Mouse (Mus musculus) NIH3T3 (cell line): ENCODE data around the gene Rack1.
"Not testable (repeated sequence)": the region's sequence is repeated elsewhere in the genome, so short reads cannot be mapped to it uniquely, and the experiment has no call there.

Source experiments
- DNase-seq: peaks from one replicate; pipeline ENCODE4 v3.0.0-alpha.2; 2012; ENCODE audit warnings: low read depth

Rack1 gene

GRCm38 (mm10) chr11:48841213-48841612 is 41.1 kb downstream of the Rack1 start:
- DNase-seq: no peak

GRCm38 (mm10) chr11:48842378-48842792 is 42.3 kb downstream of the Rack1 start:
- no peak for DNase-seq

- DNase-seq: no peak
These were observed 43.1 kb downstream of the Rack1 start for GRCm38 (mm10) chr11:48843202-48843601.

- DNase-seq: peak; percentile 67
These were observed 44.2 kb downstream of the Rack1 start for GRCm38 (mm10) chr11:48844309-48844708.

DNA sequence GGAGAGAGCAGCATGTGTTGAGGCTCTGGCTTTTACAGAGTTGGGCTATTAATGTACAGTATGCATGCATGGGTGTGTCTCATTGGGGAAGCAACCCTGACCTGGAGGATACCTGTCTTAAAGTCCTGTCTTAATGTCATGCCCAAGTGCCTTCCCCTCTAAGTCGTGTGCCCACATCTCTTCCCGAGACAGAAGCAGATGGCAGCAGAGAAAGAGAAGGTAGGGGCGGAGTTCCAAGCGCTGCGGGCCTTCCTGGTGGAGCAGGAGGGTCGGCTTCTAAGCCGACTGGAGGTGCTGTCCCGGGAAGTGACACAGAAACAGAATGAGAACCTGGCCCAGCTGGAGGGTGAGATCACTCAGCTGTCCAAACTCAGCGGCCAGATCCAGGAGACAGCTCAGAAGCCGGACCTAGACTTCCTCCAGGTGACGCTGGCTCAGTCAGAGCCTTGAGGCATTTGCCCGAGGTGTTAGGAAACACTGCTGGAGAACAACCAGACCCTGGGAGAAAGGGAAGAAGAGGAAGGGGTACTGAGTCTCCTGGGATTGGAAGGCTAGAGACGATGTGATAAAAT is 45.2 kb downstream of the Rack1 start:
- no peak for DNase-seq

GRCm38 (mm10) chr11:48846362-48846761 is 46.2 kb downstream of the Rack1 start:
- not testable (repeated sequence) for DNase-seq

- no peak for DNase-seq
These were observed 46.7 kb downstream of the Rack1 start for GRCm38 (mm10) chr11:48846881-48847280.

GRCm38 (mm10) chr11:48850240-48850639 is 50.1 kb downstream of the Rack1 start:
- no peak for DNase-seq

GRCm38 (mm10) chr11:48851270-48851995 is 51.3 kb downstream of the Rack1 start:
- peak; percentile 45 for DNase-seq

- DNase-seq: no peak
These were observed 52.1 kb downstream of the Rack1 start for GRCm38 (mm10) chr11:48852190-48852589.

DNA sequence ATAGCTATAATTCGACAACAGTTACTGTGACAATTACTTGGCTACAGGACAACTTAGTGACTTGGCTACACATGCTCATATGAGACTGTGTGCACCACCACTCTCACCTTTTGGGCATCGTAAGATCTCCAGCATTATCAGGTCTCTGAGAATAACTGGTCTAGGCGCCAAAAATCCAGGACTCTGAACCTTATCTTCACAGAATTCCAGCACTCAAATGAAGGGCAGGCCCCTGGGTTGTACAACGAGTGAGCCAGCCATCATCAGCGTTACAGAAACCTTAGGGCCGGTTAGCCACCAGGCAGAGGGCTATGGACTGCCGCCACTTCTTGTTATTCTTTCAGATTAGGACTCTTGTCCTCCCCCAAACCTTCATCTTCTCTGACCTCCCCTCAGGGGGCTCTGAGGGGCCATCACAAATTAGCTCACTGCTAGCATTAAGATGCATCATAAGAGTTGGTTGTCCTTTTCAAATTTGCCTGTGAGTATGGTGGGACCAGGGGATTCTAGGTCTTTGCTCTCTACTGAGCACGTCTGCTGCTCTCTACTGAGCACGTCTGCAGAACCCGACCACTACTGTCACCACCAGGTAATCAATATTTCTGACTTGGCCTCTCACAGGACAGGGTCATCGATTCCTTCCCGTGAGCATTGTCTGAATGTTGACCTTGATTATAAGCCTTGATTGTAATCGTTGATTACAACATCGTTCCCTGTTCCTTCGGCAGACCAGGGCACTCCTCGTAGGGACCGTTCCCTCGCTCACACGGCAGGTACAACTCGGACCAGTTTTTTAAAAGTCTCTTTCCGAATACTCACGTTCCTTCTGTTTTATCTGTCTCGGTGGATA is 52.7 kb downstream of the Rack1 start:
- no peak for DNase-seq

DNA sequence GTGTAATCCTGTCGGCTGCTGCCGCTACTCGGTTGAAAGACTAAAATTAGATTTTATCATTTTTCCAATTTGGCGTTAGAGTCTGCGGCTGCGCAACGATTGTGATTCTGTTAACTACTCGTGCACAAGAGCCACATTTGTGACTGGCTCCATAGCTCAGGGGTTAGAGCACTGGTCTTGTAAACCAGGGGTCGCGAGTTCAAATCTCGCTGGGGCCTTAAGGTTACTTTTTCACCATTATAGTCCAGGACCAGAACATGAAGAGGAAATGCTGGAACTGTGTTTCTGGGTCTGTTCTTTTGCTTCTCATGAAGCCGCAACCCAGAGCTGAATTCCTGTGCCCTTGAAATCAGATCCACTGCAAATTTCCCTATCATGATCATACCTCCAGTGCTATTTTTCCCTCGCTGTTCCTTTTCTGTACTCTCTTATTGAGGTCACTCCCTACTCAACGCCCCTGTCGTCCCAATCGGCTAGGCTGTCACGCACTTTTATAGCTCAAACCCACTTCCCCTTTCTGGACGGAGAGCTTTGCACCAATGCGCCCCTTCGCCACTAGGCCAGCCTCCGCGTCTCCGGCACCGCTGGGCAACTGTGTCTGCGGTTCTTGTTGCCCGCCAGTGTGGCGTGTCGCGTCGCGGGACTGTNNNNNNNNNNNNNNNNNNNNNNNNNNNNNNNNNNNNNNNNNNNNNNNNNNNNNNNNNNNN is 53.5 kb downstream of the Rack1 start:
- DNase-seq: peak; percentile 89
